Mouse (Mus musculus) ES-Bruce4 (cell line): ENCODE measurements at regions not wholly inside any gene's neighbourhood (a gene's known extent, or its start where the extent isn't known, plus 50 kb on each side); places are given as distances from the start of the nearest gene placed in this dataset.

Experiments
- H3K27ac ChIP-seq: 2 replicates; pipeline ENCODE4 v1.5.1; 2012; ENCODE audit warnings: low read length, inconsistent platforms; ENCODE audit not compliant: insufficient read depth
- H3K27me3 ChIP-seq: 2 replicates; pipeline ENCODE4 v1.6.1; 2012; ENCODE audit warnings: mild to moderate bottlenecking, low read length, inconsistent platforms; ENCODE audit not compliant: control insufficient read depth, poor library complexity, insufficient read depth, severe bottlenecking
- H3K36me3 ChIP-seq: 2 replicates; pipeline ENCODE4 v1.6.1; 2012; ENCODE audit warnings: inconsistent platforms, mild to moderate bottlenecking, low read length, moderate library complexity; ENCODE audit not compliant: control insufficient read depth, poor library complexity, insufficient read depth, severe bottlenecking
- H3K4me1 ChIP-seq: one replicate; pipeline ENCODE4 v1.8.1; 2011; ENCODE audit warnings: low read length; ENCODE audit not compliant: control insufficient read depth, insufficient read depth
- H3K4me3 ChIP-seq: 2 replicates; pipeline ENCODE4 v1.5.1; 2011; ENCODE audit warnings: low read depth, mild to moderate bottlenecking, low read length
- H3K9ac ChIP-seq: 2 replicates; pipeline ENCODE4 v1.6.1; 2012; ENCODE audit warnings: low read depth, mild to moderate bottlenecking, inconsistent platforms; ENCODE audit not compliant: poor library complexity, severe bottlenecking
- H3K9me3 ChIP-seq: replicated peaks from 2 replicates; pipeline ENCODE4 v1.6.1; 2012; ENCODE audit warnings: mild to moderate bottlenecking, low read length, inconsistent platforms; ENCODE audit not compliant: control insufficient read depth, poor library complexity, insufficient read depth, severe bottlenecking
- CTCF ChIP-seq: IDR thresholded peaks from one replicate; pipeline ENCODE4 v1.8.1; 2011; ENCODE audit warnings: low read depth, low read length
- EP300 ChIP-seq: IDR thresholded peaks from 2 replicates; pipeline ENCODE4 v1.6.1; 2011; ENCODE audit warnings: low read depth, low read length; ENCODE audit not compliant: insufficient read depth
- POLR2A ChIP-seq: IDR thresholded peaks from one replicate; pipeline ENCODE4 v1.8.1; 2011; ENCODE audit warnings: low read length; ENCODE audit not compliant: insufficient read depth

GRCm38 (mm10) chr10:25790363-25790821 is 254.3 kb upstream of the Smlr1 start:
- H3K4me1 ChIP-seq = no peaks in the 10 kb centered on the region
- no peaks in the 10 kb centered on the region for H3K36me3 ChIP-seq
- TF ChIP-seq EP300 = no peak
- TF ChIP-seq POLR2A = no peak
- no peak for TF ChIP-seq CTCF
- no peak overlapping the region for H3K4me3 ChIP-seq
- H3K27me3 ChIP-seq = no peaks in the 10 kb centered on the region
- H3K9me3 ChIP-seq = no peaks in the 10 kb centered on the region
- no peak overlapping the region for H3K27ac ChIP-seq
- no peak overlapping the region for H3K9ac ChIP-seq

DNA sequence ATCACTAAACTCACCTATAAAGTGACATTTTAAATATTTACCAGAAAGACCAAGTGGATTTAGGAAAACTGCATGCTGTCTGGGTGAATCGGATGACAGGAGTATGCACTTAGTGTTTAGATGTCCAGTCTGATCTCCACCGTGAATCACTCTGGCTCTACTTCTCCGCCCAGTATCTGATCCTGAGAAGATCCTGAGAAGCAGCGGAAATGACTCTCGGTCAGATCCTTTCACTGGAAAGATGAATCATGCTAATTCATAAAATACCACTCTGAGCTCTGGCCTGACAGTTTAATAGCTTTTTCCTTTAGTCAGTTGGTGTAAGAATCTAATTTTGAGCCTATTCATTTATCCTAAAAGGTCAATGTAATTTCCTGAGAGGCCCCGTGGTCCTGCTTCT is 252.6 kb upstream of the Smlr1 start:
- Histone ChIP-seq H3K9ac (no peak overlapping the region), H3K36me3 (no peaks in the 10 kb centered on the region), H3K27me3 (no peaks in the 10 kb centered on the region), H3K27ac (no peak overlapping the region), H3K9me3 (no peaks in the 10 kb centered on the region), H3K4me3 (no peak overlapping the region), H3K4me1 (peaks cover 3% of the 10 kb centered on the region)
- TF ChIP-seq POLR2A (no peak), CTCF (no peak), EP300 (no peak)

GRCm38 (mm10) chr10:25788004-25788403 is 251.9 kb upstream of the Smlr1 start:
- no peaks in the 10 kb centered on the region for H3K36me3 ChIP-seq
- no peak overlapping the region for H3K4me3 ChIP-seq
- H3K9me3 ChIP-seq = no peaks in the 10 kb centered on the region
- no peaks in the 10 kb centered on the region for H3K27me3 ChIP-seq
- no peak overlapping the region for H3K9ac ChIP-seq
- peaks cover 3% of the 10 kb centered on the region for H3K4me1 ChIP-seq
- no peak for TF ChIP-seq CTCF
- TF ChIP-seq POLR2A = no peak
- TF ChIP-seq EP300 = no peak
- H3K27ac ChIP-seq = no peak overlapping the region

DNA sequence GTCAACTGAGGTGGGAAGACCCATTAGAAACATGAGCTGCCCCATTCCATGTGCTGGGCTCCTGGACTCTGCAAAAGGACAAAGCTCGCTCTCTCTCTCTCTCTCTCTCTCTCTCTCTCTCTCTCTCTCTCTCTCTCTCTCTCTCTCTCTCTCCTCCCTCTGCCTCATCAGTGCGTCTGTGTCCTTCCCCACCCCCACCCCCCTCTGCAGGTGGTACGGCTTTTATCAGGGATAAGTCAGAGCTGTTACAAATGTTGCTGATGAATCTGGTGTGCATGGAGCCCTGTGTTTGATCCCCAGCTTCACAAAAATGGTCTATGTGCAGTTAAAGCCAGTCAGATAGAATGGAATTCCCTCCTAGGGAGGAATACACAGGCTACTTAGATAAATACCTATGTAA is 247.8 kb upstream of the Smlr1 start:
- Histone ChIP-seq H3K4me1 (peaks cover 3% of the 10 kb centered on the region), H3K27ac (peak overlapping the region; percentile 61)

GRCm38 (mm10) chr10:25779476-25779875 is 243.4 kb upstream of the Smlr1 start:
- H3K4me3 ChIP-seq = no peak overlapping the region
- no peak for TF ChIP-seq POLR2A
- no peak for TF ChIP-seq EP300
- no peak for TF ChIP-seq CTCF
- no peaks in the 10 kb centered on the region for H3K36me3 ChIP-seq
- H3K27ac ChIP-seq = no peak overlapping the region
- no peaks in the 10 kb centered on the region for H3K27me3 ChIP-seq
- peaks cover 3% of the 10 kb centered on the region for H3K4me1 ChIP-seq
- no peak overlapping the region for H3K9ac ChIP-seq
- peaks cover 15% of the 10 kb centered on the region for H3K9me3 ChIP-seq

More for the DNA sequence above, 247.8 kb upstream of the Smlr1 start:
- H3K27me3 ChIP-seq = no peaks in the 10 kb centered on the region
- peaks cover 15% of the 10 kb centered on the region for H3K9me3 ChIP-seq
- H3K36me3 ChIP-seq = no peaks in the 10 kb centered on the region
- H3K9ac ChIP-seq = no peak overlapping the region
- H3K4me3 ChIP-seq = no peak overlapping the region
- no peak for TF ChIP-seq EP300
- no peak for TF ChIP-seq CTCF
- no peak for TF ChIP-seq POLR2A

DNA sequence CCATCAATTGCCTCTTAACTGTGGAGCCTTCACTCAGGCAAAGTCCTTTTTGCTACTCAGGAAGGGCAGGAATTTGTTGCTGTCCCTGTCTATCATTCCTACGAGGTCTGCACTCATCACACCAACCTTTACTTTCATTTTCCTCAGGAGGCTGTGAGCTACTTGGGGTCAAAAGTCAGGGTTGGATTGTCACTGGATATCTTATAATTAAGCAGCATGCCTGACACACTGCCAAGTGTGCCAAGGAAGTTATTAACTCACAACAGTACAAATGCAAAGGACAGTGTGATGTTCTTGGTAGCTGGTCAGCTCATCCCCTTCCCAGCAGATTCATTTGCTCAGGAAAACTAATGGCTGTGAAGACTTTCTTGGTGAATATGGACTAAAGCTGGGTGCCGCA is 241.7 kb upstream of the Smlr1 start:
- no peak overlapping the region for H3K9ac ChIP-seq
- H3K4me3 ChIP-seq = no peak overlapping the region
- H3K9me3 ChIP-seq = peaks cover 15% of the 10 kb centered on the region
- no peaks in the 10 kb centered on the region for H3K27me3 ChIP-seq
- no peaks in the 10 kb centered on the region for H3K4me1 ChIP-seq
- TF ChIP-seq EP300 = no peak
- TF ChIP-seq POLR2A = no peak
- TF ChIP-seq CTCF = no peak
- no peaks in the 10 kb centered on the region for H3K36me3 ChIP-seq
- no peak overlapping the region for H3K27ac ChIP-seq
